Mouse (Mus musculus) hindbrain, embryonic 13.5 days (tissue): ENCODE data around the gene Nrros. TPM values are rescaled to one million over a fixed set of nuclear protein-coding genes. Genes with fewer than 3 reads are reported as not detected.
A peak's percentile ranks its signal among the peaks of the same experiment; 100 is the strongest.

Source experiments
- ATAC-seq: fragments of 200-750 bp; cut with Nextera tagmentation; 2 replicates; pipeline ENCODE4 v1.8.0; 2017; ENCODE audit warnings: moderate TSS enrichment; ENCODE audit not compliant: low FRiP score
- H3K27ac ChIP-seq: fragments of 300-500 bp; sonication (generic); 2 replicates; pipeline ENCODE4 v1.5.1; 2015; ENCODE audit warnings: inconsistent platforms, mild to moderate bottlenecking, moderate library complexity
- H3K27me3 ChIP-seq: fragments of 300-500 bp; sonication (generic); 2 replicates; pipeline ENCODE4 v1.6.1; 2015; ENCODE audit warnings: mild to moderate bottlenecking, inconsistent platforms
- H3K36me3 ChIP-seq: fragments of 300-500 bp; sonication (generic); 2 replicates; pipeline ENCODE4 v1.6.1; 2015; ENCODE audit warnings: mild to moderate bottlenecking, inconsistent platforms
- H3K4me1 ChIP-seq: fragments of 300-500 bp; sonication (generic); replicated peaks from 2 replicates; pipeline ENCODE4 v1.6.1; 2015; ENCODE audit warnings: inconsistent platforms
- H3K4me2 ChIP-seq: fragments of 300-500 bp; sonication (generic); 2 replicates; pipeline ENCODE4 v1.6.1; 2015; ENCODE audit warnings: inconsistent platforms, mild to moderate bottlenecking, moderate library complexity
- H3K4me3 ChIP-seq: fragments of 300-500 bp; sonication (generic); 2 replicates; pipeline ENCODE4 v1.5.1; 2015; ENCODE audit warnings: mild to moderate bottlenecking, inconsistent platforms
- H3K9ac ChIP-seq: fragments of 300-500 bp; sonication (generic); 2 replicates; pipeline ENCODE4 v1.6.1; 2015; ENCODE audit warnings: mild to moderate bottlenecking, inconsistent platforms
- H3K9me3 ChIP-seq: fragments of 300-500 bp; sonication (generic); 2 replicates; pipeline ENCODE4 v1.6.1; 2016; ENCODE audit warnings: inconsistent platforms
- WGBS: fragments of 180-500 bp; shearing (Covaris S2); methylation state at CpG from one replicate; pipeline ENCODE4 v1.1.7; 2015; 5-methylcytosine and 5-hydroxymethylcytosine counted together
- polyA plus RNA-seq: library from polyadenylated mRNA; unstranded; fragments of >200 nt; fragmentation: Nextera tagmentation; extraction: Ambion mirVana; gene quantifications from 2 replicates; pipeline ENCODE4 v1.2.1, GENCODE M21; 2015

Gene Nrros
- polyA plus RNA-seq, 1 experiment from 2014 or later = 8.8 TPM

- no peak overlapping the region for H3K27ac ChIP-seq
- H3K9me3 ChIP-seq = no peaks in the 10 kb centered on the region
- no peak overlapping the region for H3K4me2 ChIP-seq
- no peaks in the 10 kb centered on the region for H3K27me3 ChIP-seq
- peaks cover 15% of the 10 kb centered on the region; the same call in 1 of the 2 replicates for H3K4me1 ChIP-seq
- H3K36me3 ChIP-seq = no peaks in the 10 kb centered on the region
- H3K9ac ChIP-seq = no peak overlapping the region
- WGBS = 89% methylated on average over 2 of the region's 2 CpGs
- no peak for ATAC-seq
- no peak overlapping the region for H3K4me3 ChIP-seq
Measured at GRCm38 (mm10) chr16:32157369-32157768, 8.0 kb downstream of the Nrros start.

- H3K9ac ChIP-seq = no peak overlapping the region
- 59% methylated on average over 3 of the region's 3 CpGs for WGBS
- H3K4me2 ChIP-seq = no peak overlapping the region
- H3K4me1 ChIP-seq = peaks cover 15% of the 10 kb centered on the region; the same call in 1 of the 2 replicates
- no peak overlapping the region for H3K4me3 ChIP-seq
- no peaks in the 10 kb centered on the region for H3K9me3 ChIP-seq
- H3K36me3 ChIP-seq = no peaks in the 10 kb centered on the region
- ATAC-seq = no peak
- no peaks in the 10 kb centered on the region for H3K27me3 ChIP-seq
- no peak overlapping the region for H3K27ac ChIP-seq
Measured at GRCm38 (mm10) chr16:32156719-32157118, 8.7 kb downstream of the Nrros start.

GRCm38 (mm10) chr16:32154437-32154836, 11.0 kb downstream of the Nrros start:
- Histone ChIP-seq H3K9me3 (no peaks in the 10 kb centered on the region), H3K4me3 (no peak overlapping the region), H3K4me2 (no peak overlapping the region), H3K4me1 (peaks cover 15% of the 10 kb centered on the region; the same call in 1 of the 2 replicates), H3K27me3 (no peaks in the 10 kb centered on the region), H3K27ac (no peak overlapping the region), H3K9ac (0 out of 2 replicates have a peak overlapping the region, but pooled peaks have one; percentile 6), H3K36me3 (no peaks in the 10 kb centered on the region)
- no peak for ATAC-seq
- 75% methylated on average over 13 of the region's 13 CpGs for WGBS

- Histone ChIP-seq H3K9me3 (no peaks in the 10 kb centered on the region), H3K4me2 (no peak overlapping the region), H3K27me3 (no peaks in the 10 kb centered on the region), H3K27ac (no peak overlapping the region), H3K4me3 (no peak overlapping the region), H3K36me3 (no peaks in the 10 kb centered on the region), H3K4me1 (peaks cover 15% of the 10 kb centered on the region; the same call in 1 of the 2 replicates), H3K9ac (0 out of 2 replicates have a peak overlapping the region, but pooled peaks have one; percentile 6)
- ATAC-seq = no peak
- 92% methylated on average over 1 of the region's 1 CpGs for WGBS
Measured at GRCm38 (mm10) chr16:32153976-32154375, 11.4 kb downstream of the Nrros start.

GRCm38 (mm10) chr16:32147589-32148207, 17.7 kb downstream of the Nrros start:
- Histone ChIP-seq H3K36me3 (peaks cover 18% of the 10 kb centered on the region), H3K4me1 (no peaks in the 10 kb centered on the region; the same call in 1 of the 2 replicates), H3K9me3 (peaks cover 3% of the 10 kb centered on the region; the same call in 1 of the 2 replicates), H3K4me3 (no peak overlapping the region), H3K27ac (no peak overlapping the region), H3K4me2 (peak overlapping the region; percentile 34), H3K9ac (no peak overlapping the region), H3K27me3 (no peaks in the 10 kb centered on the region)
- ATAC-seq = no peak
- WGBS = 66% methylated on average over 11 of the region's 13 CpGs

GRCm38 (mm10) chr16:32144592-32144991, 20.8 kb downstream of the Nrros start:
- Histone ChIP-seq H3K9me3 (peaks cover 3% of the 10 kb centered on the region; the same call in 1 of the 2 replicates), H3K4me1 (no peaks in the 10 kb centered on the region; the same call in 1 of the 2 replicates)

GRCm38 (mm10) chr16:32143766-32144165, 21.6 kb downstream of the Nrros start:
- H3K9me3 ChIP-seq = peaks cover 3% of the 10 kb centered on the region; the same call in 1 of the 2 replicates

More at GRCm38 (mm10) chr16:32144592-32144991, 20.8 kb downstream of the Nrros start:
- H3K4me3 ChIP-seq = no peak overlapping the region
- no peak overlapping the region for H3K27ac ChIP-seq
- no peak overlapping the region for H3K4me2 ChIP-seq
- no peak overlapping the region for H3K9ac ChIP-seq
- H3K36me3 ChIP-seq = peaks cover 18% of the 10 kb centered on the region
- WGBS = 94% methylated on average over 17 of the region's 17 CpGs
- no peak for ATAC-seq
- no peaks in the 10 kb centered on the region for H3K27me3 ChIP-seq

GRCm38 (mm10) chr16:32138954-32139353, 26.4 kb downstream of the Nrros start:
- H3K4me3 ChIP-seq = no peak overlapping the region
- H3K9ac ChIP-seq = no peak overlapping the region
- H3K4me1 ChIP-seq = no peaks in the 10 kb centered on the region
- ATAC-seq = no peak
- WGBS = 95% methylated on average over 1 of the region's 1 CpGs
- H3K36me3 ChIP-seq = peaks cover 11% of the 10 kb centered on the region
- H3K9me3 ChIP-seq = peaks cover 5% of the 10 kb centered on the region; the same call in 1 of the 2 replicates
- H3K4me2 ChIP-seq = no peak overlapping the region
- H3K27ac ChIP-seq = no peak overlapping the region
- no peaks in the 10 kb centered on the region for H3K27me3 ChIP-seq

More at GRCm38 (mm10) chr16:32143766-32144165, 21.6 kb downstream of the Nrros start:
- Histone ChIP-seq H3K9ac (no peak overlapping the region), H3K27me3 (no peaks in the 10 kb centered on the region), H3K36me3 (peaks cover 18% of the 10 kb centered on the region), H3K27ac (no peak overlapping the region), H3K4me3 (no peak overlapping the region), H3K4me1 (no peaks in the 10 kb centered on the region; the same call in 1 of the 2 replicates), H3K4me2 (no peak overlapping the region)
- 97% methylated on average over 15 of the region's 15 CpGs for WGBS
- ATAC-seq = no peak

- H3K27ac ChIP-seq = no peak overlapping the region
- no peaks in the 10 kb centered on the region for H3K27me3 ChIP-seq
- no peak overlapping the region for H3K4me3 ChIP-seq
- no peak overlapping the region for H3K9ac ChIP-seq
- ATAC-seq = no peak
- H3K4me1 ChIP-seq = no peaks in the 10 kb centered on the region
- 83% methylated on average over 7 of the region's 7 CpGs for WGBS
- no peak overlapping the region for H3K4me2 ChIP-seq
- H3K9me3 ChIP-seq = 0 out of 2 replicates have a peak, but pooled peaks cover 3% of the 10 kb centered on the region
- no peaks in the 10 kb centered on the region for H3K36me3 ChIP-seq
Measured at GRCm38 (mm10) chr16:32135842-32136357, 29.5 kb downstream of the Nrros start.

- no peak for ATAC-seq
- H3K27ac ChIP-seq = no peak overlapping the region
- no peak overlapping the region for H3K4me3 ChIP-seq
- no peaks in the 10 kb centered on the region for H3K4me1 ChIP-seq
- no peak overlapping the region for H3K4me2 ChIP-seq
- 81% methylated on average over 3 of the region's 3 CpGs for WGBS
- no peaks in the 10 kb centered on the region for H3K36me3 ChIP-seq
- 0 out of 2 replicates have a peak, but pooled peaks cover 3% of the 10 kb centered on the region for H3K9me3 ChIP-seq
- H3K27me3 ChIP-seq = no peaks in the 10 kb centered on the region
- H3K9ac ChIP-seq = no peak overlapping the region
Measured at GRCm38 (mm10) chr16:32133148-32133547, 32.2 kb downstream of the Nrros start.

- 79% methylated on average over 16 of the region's 16 CpGs for WGBS
Measured at GRCm38 (mm10) chr16:32130190-32130826, 35.1 kb downstream of the Nrros start.

GRCm38 (mm10) chr16:32129449-32130189, 35.8 kb downstream of the Nrros start:
- Histone ChIP-seq H3K27me3 (no peaks in the 10 kb centered on the region), H3K9ac (no peak overlapping the region), H3K4me1 (no peaks in the 10 kb centered on the region), H3K27ac (no peak overlapping the region), H3K9me3 (no peaks in the 10 kb centered on the region), H3K4me3 (no peak overlapping the region), H3K36me3 (no peaks in the 10 kb centered on the region), H3K4me2 (no peak overlapping the region)
- no peak for ATAC-seq
- WGBS = 84% methylated on average over 20 of the region's 20 CpGs

More at GRCm38 (mm10) chr16:32130190-32130826, 35.1 kb downstream of the Nrros start:
- Histone ChIP-seq H3K4me2 (no peak overlapping the region), H3K27ac (no peak overlapping the region), H3K4me1 (no peaks in the 10 kb centered on the region), H3K9me3 (no peaks in the 10 kb centered on the region), H3K9ac (no peak overlapping the region), H3K36me3 (no peaks in the 10 kb centered on the region), H3K27me3 (no peaks in the 10 kb centered on the region), H3K4me3 (no peak overlapping the region)
- no peak for ATAC-seq
